Mouse (Mus musculus) central nervous system, embryonic 18 days (tissue): ENCODE measurements around the gene Osm. TPM values are rescaled to one million over a fixed set of nuclear protein-coding genes. Genes with fewer than 3 reads are reported as not detected.

ENCODE experiments used
- polyA plus RNA-seq: library from polyadenylated mRNA; depleted of rRNA; stranded (reverse); fragments of >200 nt; gene quantifications from 2 replicates; pipeline ENCODE4 v1.2.3, GENCODE M21; 2012; rRNA removed

Gene Osm
- polyA plus RNA-seq = 0.05 and 0.07 TPM in 2 replicates

GRCm38 (mm10) chr11:4235665-4236545, at the start of gene Osm:
TSS of gene Osm (plus strand) at chr11:4236420.

GRCm38 (mm10) chr11:4186486-4187317, 49.5 kb upstream of the Osm start, which contains the start of gene Tbc1d10a:
TSS of gene Tbc1d10a (plus strand) at chr11:4186789.

GRCm38 (mm10) chr11:4217914-4218629, 18.1 kb upstream of the Osm start, which contains the start of gene Castor1:
TSS of gene Castor1 (plus strand) at chr11:4218225.

GRCm38 (mm10) chr11:4256846-4257607, 20.8 kb downstream of the Osm start, which contains the start of gene Lif:
TSS of gene Lif (plus strand) at chr11:4257557.

Other genes with a start within 250 kb of the Osm start
- 0.03 TPM in 1 of 2 replicates, not detected in the other for gene Sec14l4, start 205.0 kb upstream of the Osm start, polyA plus RNA-seq
- gene Sec14l3, start 171.6 kb upstream of the Osm start, polyA plus RNA-seq = 1.5 and 2.0 TPM in 2 replicates
- gene Mtfp1, start 141.0 kb upstream of the Osm start, polyA plus RNA-seq = 9.8 and 10.4 TPM in 2 replicates
- 6.6 and 8.3 TPM in 2 replicates for gene Sec14l2, start 113.0 kb upstream of the Osm start, polyA plus RNA-seq
- 65.9 and 70.1 TPM in 2 replicates for gene Rnf215, start 101.2 kb upstream of the Osm start, polyA plus RNA-seq
- 15.6 and 16.7 TPM in 2 replicates for gene Ccdc157, start 76.1 kb upstream of the Osm start, polyA plus RNA-seq
- 52.0 and 56.7 TPM in 2 replicates for gene Sf3a1, start 76.1 kb upstream of the Osm start, polyA plus RNA-seq
- 52.2 and 55.8 TPM in 2 replicates for gene Tbc1d10a, start 49.6 kb upstream of the Osm start, polyA plus RNA-seq
- gene Castor1, start 18.2 kb upstream of the Osm start, polyA plus RNA-seq = 3.0 and 3.3 TPM in 2 replicates
- 0.12 and 0.27 TPM in 2 replicates for gene Lif, start 21.1 kb downstream of the Osm start, polyA plus RNA-seq
- gene Hormad2, start 204.7 kb downstream of the Osm start, polyA plus RNA-seq = 0.08 and 0.09 TPM in 2 replicates